Mouse (Mus musculus): ENCODE measurements at regions not wholly inside any gene's neighbourhood (a gene's known extent, or its start where the extent isn't known, plus 50 kb on each side); places are given as distances from the start of the nearest gene placed in this dataset.

DNA sequence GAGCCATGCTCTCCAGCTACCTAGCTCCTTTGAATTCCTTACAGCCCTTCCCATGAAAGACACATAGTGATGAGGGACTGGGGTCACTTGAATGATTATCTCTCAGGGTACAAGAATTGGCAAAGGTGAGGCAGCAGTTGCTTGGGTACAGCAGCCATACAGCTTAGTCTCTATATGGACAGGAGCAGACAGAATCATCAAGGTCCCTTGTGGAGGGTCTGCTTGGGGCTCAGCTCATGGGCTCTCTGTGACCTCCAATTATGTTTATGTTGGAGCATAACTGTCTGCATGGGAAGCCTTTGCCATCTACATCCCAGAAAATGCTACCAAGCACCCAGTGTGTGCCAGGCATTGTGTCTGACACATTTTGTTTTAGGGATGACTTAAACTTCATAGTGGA, 118.4 kb upstream of the Lhcgr start:
- no peaks in the 10 kb centered on the region for H3K36me3 ChIP-seq (ENCODE audit: control insufficient read depth, insufficient read depth, low read length)
- H3K9me3 ChIP-seq (ENCODE audit: control insufficient read depth, low read length) = no peaks in the 10 kb centered on the region
- H3K4me1 ChIP-seq (ENCODE audit: control insufficient read depth, insufficient read depth, low read depth, low read length) = no peaks in the 10 kb centered on the region
- no peaks in the 10 kb centered on the region for H3K27me3 ChIP-seq (replicated peaks; ENCODE audit: control insufficient read depth, insufficient read depth, low read length)
- H3K27ac ChIP-seq (ENCODE audit: low read depth, low read length) = no peak overlapping the region
- H3K4me2 ChIP-seq (ENCODE audit: low read length) = no peak overlapping the region
- H3K9ac ChIP-seq (ENCODE audit: low read depth, low read length) = no peak overlapping the region
- no peak for ATAC-seq
- H3K4me3 ChIP-seq (ENCODE audit: low read length) = no peak overlapping the region

- Histone ChIP-seq H3K4me3 (ENCODE audit: low read length) (no peak overlapping the region), H3K4me2 (ENCODE audit: low read length) (no peak overlapping the region), H3K9ac (ENCODE audit: low read depth, low read length) (no peak overlapping the region), H3K27ac (ENCODE audit: low read depth, low read length) (no peak overlapping the region), H3K36me3 (ENCODE audit: control insufficient read depth, insufficient read depth, low read length) (no peaks in the 10 kb centered on the region), H3K4me1 (ENCODE audit: control insufficient read depth, insufficient read depth, low read depth, low read length) (no peaks in the 10 kb centered on the region; the same call in 1 of the 2 replicates), H3K27me3 (replicated peaks; ENCODE audit: control insufficient read depth, insufficient read depth, low read length) (no peaks in the 10 kb centered on the region), H3K9me3 (ENCODE audit: control insufficient read depth, low read length) (no peaks in the 10 kb centered on the region)
- WGBS = 63% methylated on average over 1 of the region's 1 CpGs
- ATAC-seq = no peak
Observed at GRCm38 (mm10) chr17:88901742-88902141, 110.0 kb upstream of the Lhcgr start.

- no peaks in the 10 kb centered on the region; the same call in 1 of the 2 replicates for H3K4me1 ChIP-seq (ENCODE audit: control insufficient read depth, insufficient read depth, low read depth, low read length)
- no peak overlapping the region for H3K27ac ChIP-seq (ENCODE audit: low read depth, low read length)
- no peak overlapping the region for H3K4me3 ChIP-seq (ENCODE audit: low read length)
- no peak for ATAC-seq
- 85% methylated on average over 2 of the region's 2 CpGs for WGBS
- no peak overlapping the region for H3K9ac ChIP-seq (ENCODE audit: low read depth, low read length)
- no peaks in the 10 kb centered on the region for H3K9me3 ChIP-seq (ENCODE audit: control insufficient read depth, low read length)
- H3K27me3 ChIP-seq (replicated peaks; ENCODE audit: control insufficient read depth, insufficient read depth, low read length) = no peaks in the 10 kb centered on the region
- H3K4me2 ChIP-seq (ENCODE audit: low read length) = no peak overlapping the region
- no peaks in the 10 kb centered on the region for H3K36me3 ChIP-seq (ENCODE audit: control insufficient read depth, insufficient read depth, low read length)
Observed at GRCm38 (mm10) chr17:88900904-88901303, 109.1 kb upstream of the Lhcgr start.

DNA sequence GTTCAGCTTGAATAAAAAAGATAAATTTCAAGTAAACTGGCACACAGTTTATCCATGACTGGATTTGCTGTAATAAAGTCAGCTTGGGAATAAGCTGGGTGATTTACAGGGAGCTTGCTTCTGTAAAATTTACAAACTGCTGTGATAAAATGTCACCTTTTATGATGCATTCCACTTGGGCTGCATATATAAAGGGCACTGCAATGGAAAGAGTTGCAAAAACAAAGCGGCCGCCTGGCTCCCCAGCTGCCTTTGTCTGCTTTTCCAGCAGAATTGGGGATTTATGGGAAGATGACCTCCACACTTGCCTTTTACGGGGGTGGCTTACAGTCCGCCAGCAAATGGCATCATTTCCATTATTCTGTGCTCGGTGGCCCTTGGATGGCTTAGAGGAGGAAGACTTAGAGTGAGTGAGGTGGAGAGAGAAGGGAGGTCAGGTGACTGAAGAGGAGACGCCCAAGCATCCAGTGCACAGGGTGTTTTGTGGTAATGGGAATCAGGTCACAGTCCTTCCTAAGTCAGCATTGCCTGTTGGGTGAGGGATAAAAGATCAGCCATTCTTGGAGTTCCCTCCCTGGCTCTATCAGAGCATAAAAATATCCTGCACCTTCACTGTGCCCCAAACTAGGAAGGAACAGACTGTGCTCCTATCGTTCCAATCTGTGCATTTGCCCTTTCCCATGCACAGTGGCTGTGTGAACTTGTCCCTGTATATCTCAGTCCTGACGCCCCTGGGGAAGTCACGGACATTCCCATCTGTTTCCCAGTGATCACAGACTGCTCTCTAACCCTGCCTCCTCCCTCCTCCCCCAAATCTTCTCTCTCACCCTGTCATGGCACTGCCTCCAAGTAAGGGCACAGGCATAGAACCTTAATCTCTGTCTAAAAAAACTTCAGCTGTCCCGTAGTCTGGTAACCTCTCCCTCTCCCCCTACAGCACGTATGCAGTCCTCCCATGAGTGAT, 107.2 kb upstream of the Lhcgr start:
- Histone ChIP-seq H3K4me1 (ENCODE audit: control insufficient read depth, insufficient read depth, low read depth, low read length) (no peaks in the 10 kb centered on the region; the same call in 1 of the 2 replicates), H3K27me3 (replicated peaks; ENCODE audit: control insufficient read depth, insufficient read depth, low read length) (no peaks in the 10 kb centered on the region), H3K9me3 (ENCODE audit: control insufficient read depth, low read length) (no peaks in the 10 kb centered on the region), H3K36me3 (ENCODE audit: control insufficient read depth, insufficient read depth, low read length) (no peaks in the 10 kb centered on the region), H3K9ac (ENCODE audit: low read depth, low read length) (no peak overlapping the region), H3K4me2 (ENCODE audit: low read length) (no peak overlapping the region), H3K4me3 (ENCODE audit: low read length) (no peak overlapping the region), H3K27ac (ENCODE audit: low read depth, low read length) (no peak overlapping the region)
- no peak for ATAC-seq
- 61% methylated on average over 11 of the region's 11 CpGs for WGBS

- H3K9me3 ChIP-seq (ENCODE audit: control insufficient read depth, low read length) = no peaks in the 10 kb centered on the region
- ATAC-seq = no peak
- H3K27me3 ChIP-seq (replicated peaks; ENCODE audit: control insufficient read depth, insufficient read depth, low read length) = no peaks in the 10 kb centered on the region
- no peak overlapping the region for H3K9ac ChIP-seq (ENCODE audit: low read depth, low read length)
- no peak overlapping the region for H3K27ac ChIP-seq (ENCODE audit: low read depth, low read length)
- H3K4me2 ChIP-seq (ENCODE audit: low read length) = no peak overlapping the region
- no peaks in the 10 kb centered on the region for H3K4me1 ChIP-seq (ENCODE audit: control insufficient read depth, insufficient read depth, low read depth, low read length)
- no peaks in the 10 kb centered on the region for H3K36me3 ChIP-seq (ENCODE audit: control insufficient read depth, insufficient read depth, low read length)
- H3K4me3 ChIP-seq (ENCODE audit: low read length) = no peak overlapping the region
Observed at GRCm38 (mm10) chr17:88893451-88893850, 101.7 kb upstream of the Lhcgr start.

DNA sequence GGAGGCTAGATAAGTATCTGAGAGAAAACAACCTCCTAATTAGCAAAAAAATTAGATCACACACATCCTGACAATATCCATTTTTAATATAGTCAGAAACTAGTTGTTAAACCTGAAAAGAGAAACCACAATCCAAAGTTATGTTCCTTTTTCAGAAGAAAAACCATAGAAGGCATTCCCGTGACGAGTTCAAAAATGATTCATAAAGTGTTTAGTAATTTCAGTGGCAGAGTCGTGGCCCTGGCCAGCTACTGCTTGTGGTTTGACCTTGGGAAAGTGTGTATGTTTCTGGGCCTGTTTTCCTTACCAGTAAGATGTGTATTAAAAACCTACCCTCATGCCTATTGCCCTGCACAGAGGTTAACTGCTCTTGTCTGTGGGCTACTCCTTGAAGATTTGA, 93.7 kb upstream of the Lhcgr start:
- WGBS = 84% methylated on average over 3 of the region's 3 CpGs
- no peaks in the 10 kb centered on the region for H3K4me1 ChIP-seq (ENCODE audit: control insufficient read depth, insufficient read depth, low read depth, low read length)
- ATAC-seq = no peak

DNA sequence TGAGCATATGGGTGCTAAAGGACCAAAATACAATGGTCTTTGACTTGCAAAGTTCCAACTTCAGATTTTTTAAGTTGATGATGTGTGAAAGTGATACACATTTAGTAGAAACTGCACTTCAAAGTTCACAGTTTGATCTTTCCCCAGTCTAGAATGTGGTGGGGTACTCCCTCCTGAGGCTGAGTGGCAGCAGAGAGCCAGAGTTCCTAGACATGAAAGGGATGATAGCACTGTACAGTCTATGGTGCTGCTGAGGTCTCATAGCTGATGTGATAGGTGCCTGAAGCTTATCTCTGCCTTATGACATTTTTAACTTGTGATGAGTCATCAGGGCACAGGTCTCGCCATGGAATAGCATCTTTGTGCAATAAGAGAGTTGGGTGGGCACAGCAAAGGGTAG, 87.9 kb upstream of the Lhcgr start:
- ATAC-seq = no peak
- no peak overlapping the region for H3K4me3 ChIP-seq (ENCODE audit: low read length)
- WGBS = 80% methylated on average over 1 of the region's 1 CpGs
- H3K36me3 ChIP-seq (ENCODE audit: control insufficient read depth, insufficient read depth, low read length) = no peaks in the 10 kb centered on the region
- no peak overlapping the region for H3K4me2 ChIP-seq (ENCODE audit: low read length)
- no peaks in the 10 kb centered on the region for H3K4me1 ChIP-seq (ENCODE audit: control insufficient read depth, insufficient read depth, low read depth, low read length)
- H3K27me3 ChIP-seq (replicated peaks; ENCODE audit: control insufficient read depth, insufficient read depth, low read length) = no peaks in the 10 kb centered on the region
- H3K9me3 ChIP-seq (ENCODE audit: control insufficient read depth, low read length) = no peaks in the 10 kb centered on the region
- no peak overlapping the region for H3K27ac ChIP-seq (ENCODE audit: low read depth, low read length)
- no peak overlapping the region for H3K9ac ChIP-seq (ENCODE audit: low read depth, low read length)

More for the DNA sequence above, 93.7 kb upstream of the Lhcgr start:
- Histone ChIP-seq H3K27me3 (replicated peaks; ENCODE audit: control insufficient read depth, insufficient read depth, low read length) (no peaks in the 10 kb centered on the region), H3K4me2 (ENCODE audit: low read length) (no peak overlapping the region), H3K36me3 (ENCODE audit: control insufficient read depth, insufficient read depth, low read length) (no peaks in the 10 kb centered on the region), H3K4me3 (ENCODE audit: low read length) (no peak overlapping the region), H3K9me3 (ENCODE audit: control insufficient read depth, low read length) (no peaks in the 10 kb centered on the region), H3K9ac (ENCODE audit: low read depth, low read length) (no peak overlapping the region), H3K27ac (ENCODE audit: low read depth, low read length) (no peak overlapping the region)

GRCm38 (mm10) chr17:88870342-88870985, 78.7 kb upstream of the Lhcgr start:
- no peak overlapping the region for H3K4me2 ChIP-seq (ENCODE audit: low read length)
- no peak overlapping the region for H3K27ac ChIP-seq (ENCODE audit: low read depth, low read length)
- no peak for ATAC-seq
- no peaks in the 10 kb centered on the region for H3K9me3 ChIP-seq (ENCODE audit: control insufficient read depth, low read length)
- H3K4me3 ChIP-seq (ENCODE audit: low read length) = no peak overlapping the region
- WGBS = 66% methylated on average over 4 of the region's 4 CpGs
- no peak overlapping the region for H3K9ac ChIP-seq (ENCODE audit: low read depth, low read length)
- no peaks in the 10 kb centered on the region for H3K36me3 ChIP-seq (ENCODE audit: control insufficient read depth, insufficient read depth, low read length)
- H3K4me1 ChIP-seq (ENCODE audit: control insufficient read depth, insufficient read depth, low read depth, low read length) = no peaks in the 10 kb centered on the region
- no peaks in the 10 kb centered on the region for H3K27me3 ChIP-seq (replicated peaks; ENCODE audit: control insufficient read depth, insufficient read depth, low read length)

- Histone ChIP-seq H3K27ac (ENCODE audit: low read depth, low read length) (no peak overlapping the region), H3K36me3 (ENCODE audit: control insufficient read depth, insufficient read depth, low read length) (no peaks in the 10 kb centered on the region), H3K27me3 (replicated peaks; ENCODE audit: control insufficient read depth, insufficient read depth, low read length) (no peaks in the 10 kb centered on the region), H3K9ac (ENCODE audit: low read depth, low read length) (no peak overlapping the region), H3K4me3 (ENCODE audit: low read length) (no peak overlapping the region), H3K9me3 (ENCODE audit: control insufficient read depth, low read length) (no peaks in the 10 kb centered on the region), H3K4me2 (ENCODE audit: low read length) (no peak overlapping the region), H3K4me1 (ENCODE audit: control insufficient read depth, insufficient read depth, low read depth, low read length) (no peaks in the 10 kb centered on the region)
- no peak for ATAC-seq
- WGBS = 87% methylated on average over 7 of the region's 7 CpGs
Observed at GRCm38 (mm10) chr17:88864631-88865030, 72.8 kb upstream of the Lhcgr start.

All from hindbrain, embryonic 16.5 days (tissue).